Mouse (Mus musculus): ENCODE results near the gene Gpr84. TPM values are rescaled to one million over a fixed set of nuclear protein-coding genes. Genes with fewer than 3 reads are reported as not detected.

Gpr84 gene
- polyA plus RNA-seq, 1 experiment: 0.06 TPM

GRCm38 (mm10) chr15:103355420-103355819 lies 45.0 kb upstream of the Gpr84 start:
- H3K4me1 ChIP-seq (ENCODE audit: control insufficient read depth, insufficient read depth, insufficient read length, low read length): no peaks in the 10 kb centered on the region
- H3K27me3 ChIP-seq (ENCODE audit: control insufficient read depth, insufficient read depth, low read length): no peaks in the 10 kb centered on the region
- 81% methylated on average over 4 of the region's 4 CpGs for WGBS
- peaks cover 9% of the 10 kb centered on the region for H3K36me3 ChIP-seq (ENCODE audit: control insufficient read depth, insufficient read depth, low read length)
- H3K4me3 ChIP-seq (ENCODE audit: low read depth, low read length): no peak overlapping the region
- H3K27ac ChIP-seq (ENCODE audit: insufficient read depth, low read depth, low read length): no peak overlapping the region
- TF ChIP-seq CTCF (IDR thresholded peaks at IDR 0.05; ENCODE audit: extremely low read depth, insufficient read length, insufficient replicate concordance, low read depth, low read length): no peak
- TF ChIP-seq POLR2A (IDR thresholded peaks at IDR 0.05; ENCODE audit: low read depth, low read length): no peak

GRCm38 (mm10) chr15:103354690-103355089 lies 44.3 kb upstream of the Gpr84 start:
- Histone ChIP-seq H3K27me3 (ENCODE audit: control insufficient read depth, insufficient read depth, low read length) (no peaks in the 10 kb centered on the region), H3K36me3 (ENCODE audit: control insufficient read depth, insufficient read depth, low read length) (peaks cover 9% of the 10 kb centered on the region), H3K4me1 (ENCODE audit: control insufficient read depth, insufficient read depth, insufficient read length, low read length) (no peaks in the 10 kb centered on the region), H3K4me3 (ENCODE audit: low read depth, low read length) (no peak overlapping the region), H3K27ac (ENCODE audit: insufficient read depth, low read depth, low read length) (no peak overlapping the region)
- 91% methylated on average over 2 of the region's 2 CpGs for WGBS
- TF ChIP-seq POLR2A (IDR thresholded peaks at IDR 0.05; ENCODE audit: low read depth, low read length) (no peak), CTCF (IDR thresholded peaks at IDR 0.05; ENCODE audit: extremely low read depth, insufficient read length, insufficient replicate concordance, low read depth, low read length) (no peak)

- TF ChIP-seq POLR2A (IDR thresholded peaks at IDR 0.05; ENCODE audit: low read depth, low read length) (no peak), CTCF (IDR thresholded peaks at IDR 0.05; ENCODE audit: extremely low read depth, insufficient read length, insufficient replicate concordance, low read depth, low read length) (no peak)
- 90% methylated on average over 11 of the region's 11 CpGs for WGBS
- H3K27ac ChIP-seq (ENCODE audit: insufficient read depth, low read depth, low read length): no peak overlapping the region
- no peaks in the 10 kb centered on the region for H3K27me3 ChIP-seq (ENCODE audit: control insufficient read depth, insufficient read depth, low read length)
- no peaks in the 10 kb centered on the region for H3K4me1 ChIP-seq (ENCODE audit: control insufficient read depth, insufficient read depth, insufficient read length, low read length)
- H3K4me3 ChIP-seq (ENCODE audit: low read depth, low read length): no peak overlapping the region
- peaks cover 9% of the 10 kb centered on the region for H3K36me3 ChIP-seq (ENCODE audit: control insufficient read depth, insufficient read depth, low read length)
These were observed 43.3 kb upstream of the Gpr84 start for GRCm38 (mm10) chr15:103353511-103354256.

- Histone ChIP-seq H3K36me3 (ENCODE audit: control insufficient read depth, insufficient read depth, low read length) (peaks cover 9% of the 10 kb centered on the region), H3K27me3 (ENCODE audit: control insufficient read depth, insufficient read depth, low read length) (no peaks in the 10 kb centered on the region), H3K4me1 (ENCODE audit: control insufficient read depth, insufficient read depth, insufficient read length, low read length) (no peaks in the 10 kb centered on the region), H3K4me3 (ENCODE audit: low read depth, low read length) (no peak overlapping the region), H3K27ac (ENCODE audit: insufficient read depth, low read depth, low read length) (no peak overlapping the region)
- no peak for TF ChIP-seq POLR2A (IDR thresholded peaks at IDR 0.05; ENCODE audit: low read depth, low read length)
- TF ChIP-seq CTCF (IDR thresholded peaks at IDR 0.05; ENCODE audit: extremely low read depth, insufficient read length, insufficient replicate concordance, low read depth, low read length): peak; percentile 80; the same call in 1 of the 2 replicates
- WGBS: 30% methylated on average over 4 of the region's 4 CpGs
These were observed 42.4 kb upstream of the Gpr84 start for GRCm38 (mm10) chr15:103352856-103353255.

GRCm38 (mm10) chr15:103347275-103347684 lies 36.9 kb upstream of the Gpr84 start:
- Histone ChIP-seq H3K4me1 (ENCODE audit: control insufficient read depth, insufficient read depth, insufficient read length, low read length) (no peaks in the 10 kb centered on the region), H3K27ac (ENCODE audit: insufficient read depth, low read depth, low read length) (no peak overlapping the region), H3K4me3 (ENCODE audit: low read depth, low read length) (no peak overlapping the region), H3K36me3 (ENCODE audit: control insufficient read depth, insufficient read depth, low read length) (peaks cover 10% of the 10 kb centered on the region), H3K27me3 (ENCODE audit: control insufficient read depth, insufficient read depth, low read length) (no peaks in the 10 kb centered on the region)
- TF ChIP-seq POLR2A (IDR thresholded peaks at IDR 0.05; ENCODE audit: low read depth, low read length): no peak
- peak; percentile 44; the same call in 1 of the 2 replicates for TF ChIP-seq CTCF (IDR thresholded peaks at IDR 0.05; ENCODE audit: extremely low read depth, insufficient read length, insufficient replicate concordance, low read depth, low read length)
- WGBS: 3% methylated on average over 2 of the region's 2 CpGs

GRCm38 (mm10) chr15:103345789-103346188 lies 35.4 kb upstream of the Gpr84 start:
- 88% methylated on average over 6 of the region's 6 CpGs for WGBS
- no peak for TF ChIP-seq POLR2A (IDR thresholded peaks at IDR 0.05; ENCODE audit: low read depth, low read length)
- TF ChIP-seq CTCF (IDR thresholded peaks at IDR 0.05; ENCODE audit: extremely low read depth, insufficient read length, insufficient replicate concordance, low read depth, low read length): no peak
- Histone ChIP-seq H3K27ac (ENCODE audit: insufficient read depth, low read depth, low read length) (no peak overlapping the region), H3K4me3 (ENCODE audit: low read depth, low read length) (no peak overlapping the region), H3K4me1 (ENCODE audit: control insufficient read depth, insufficient read depth, insufficient read length, low read length) (no peaks in the 10 kb centered on the region), H3K27me3 (ENCODE audit: control insufficient read depth, insufficient read depth, low read length) (no peaks in the 10 kb centered on the region), H3K36me3 (ENCODE audit: control insufficient read depth, insufficient read depth, low read length) (peaks cover 6% of the 10 kb centered on the region)

- TF ChIP-seq CTCF (IDR thresholded peaks at IDR 0.05; ENCODE audit: extremely low read depth, insufficient read length, insufficient replicate concordance, low read depth, low read length) (no peak), POLR2A (IDR thresholded peaks at IDR 0.05; ENCODE audit: low read depth, low read length) (no peak)
- Histone ChIP-seq H3K27ac (ENCODE audit: insufficient read depth, low read depth, low read length) (no peak overlapping the region), H3K4me1 (ENCODE audit: control insufficient read depth, insufficient read depth, insufficient read length, low read length) (no peaks in the 10 kb centered on the region), H3K4me3 (ENCODE audit: low read depth, low read length) (no peak overlapping the region), H3K36me3 (ENCODE audit: control insufficient read depth, insufficient read depth, low read length) (peaks cover 6% of the 10 kb centered on the region), H3K27me3 (ENCODE audit: control insufficient read depth, insufficient read depth, low read length) (peaks cover 8% of the 10 kb centered on the region)
These were observed 33.1 kb upstream of the Gpr84 start for GRCm38 (mm10) chr15:103343556-103343955.

Data from small intestine, adult 2 months (tissue).